Mouse (Mus musculus) splenic B cell, adult 2 months (primary cell): ENCODE data around the gene Six5.

Experiments
- DNase-seq: peaks from one replicate; pipeline ENCODE4 v3.0.0-alpha.2; 2011; ENCODE audit warnings: low read depth, low spot score
- H3K27me3 ChIP-seq: 2 replicates; pipeline ENCODE4 v1.6.1; 2012; ENCODE audit warnings: mild to moderate bottlenecking, low read length, moderate library complexity, mixed read lengths; ENCODE audit not compliant: control insufficient read depth, poor library complexity, insufficient read depth, severe bottlenecking
- H3K36me3 ChIP-seq: 2 replicates; pipeline ENCODE4 v1.6.1; 2012; ENCODE audit warnings: mild to moderate bottlenecking, low read length, moderate library complexity, mixed read lengths; ENCODE audit not compliant: control insufficient read depth, poor library complexity, insufficient read depth, severe bottlenecking

Gene Six5

DNA sequence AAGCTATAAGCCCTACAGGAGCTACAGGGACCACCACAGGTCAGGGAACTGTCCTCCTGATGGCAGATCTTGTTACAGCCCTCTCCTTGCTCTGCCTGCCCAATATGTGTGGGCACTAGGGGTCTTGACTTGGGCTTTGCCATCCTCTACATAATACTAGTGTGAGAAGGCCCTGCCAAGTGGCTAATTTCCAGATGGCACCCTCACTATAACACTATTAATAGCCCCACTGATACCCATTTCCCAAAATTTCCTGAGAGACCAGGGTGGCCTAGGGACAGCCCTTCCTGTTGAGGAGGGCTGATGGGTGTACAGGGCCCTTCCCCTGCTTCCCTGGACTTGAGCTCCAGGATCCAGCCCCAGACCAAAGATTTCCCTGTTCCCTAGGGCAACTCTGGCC, 3.5 kb downstream of the Six5 start:
- H3K36me3 ChIP-seq, result no peaks in the 10 kb centered on the region
- no peak for DNase-seq
- H3K27me3 ChIP-seq, result peaks cover 1% of the 10 kb centered on the region; the same call in 1 of the 2 replicates

DNA sequence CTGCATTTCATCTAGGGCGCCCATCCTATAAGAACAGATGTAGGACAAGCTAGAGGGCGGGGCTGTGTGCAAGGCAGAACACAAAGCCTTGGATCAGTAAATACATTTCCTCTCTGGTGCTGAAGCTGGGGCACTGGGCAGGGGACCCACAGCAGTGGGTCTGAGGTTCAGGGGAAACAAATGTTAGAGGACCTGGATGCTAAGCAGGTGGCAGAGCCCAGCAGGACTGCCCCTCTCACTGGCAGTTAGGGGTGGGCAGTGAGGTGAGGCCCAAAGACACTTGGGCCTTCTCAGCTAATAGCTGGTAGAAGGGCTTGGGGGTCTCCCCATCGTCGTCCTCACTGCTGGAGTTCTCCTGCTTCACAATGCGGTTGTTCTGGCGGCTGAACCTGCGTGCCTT, 4.4 kb downstream of the Six5 start:
- DNase-seq, result no peak
- H3K36me3 ChIP-seq, result no peaks in the 10 kb centered on the region

DNA sequence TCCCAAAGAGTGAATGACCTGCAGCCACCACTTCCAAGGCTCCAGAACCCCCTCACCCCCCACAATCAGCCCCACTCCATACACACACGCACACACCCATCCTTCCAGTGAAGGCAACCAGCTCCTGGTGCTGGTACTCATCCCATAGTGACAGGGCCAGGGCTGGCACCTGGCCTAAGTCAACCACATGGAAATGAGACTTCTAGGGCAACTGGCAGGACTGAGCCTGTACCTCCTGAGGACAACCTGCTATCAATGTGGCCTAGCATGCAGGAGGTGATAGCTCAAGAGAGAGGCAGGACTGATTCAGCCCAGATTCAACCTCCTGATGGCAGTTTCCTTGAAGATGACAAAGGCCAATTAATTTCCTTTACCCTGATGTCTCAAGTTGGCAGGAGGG, 5.9 kb downstream of the Six5 start:
- Histone ChIP-seq H3K27me3 (no peaks in the 10 kb centered on the region), H3K36me3 (no peaks in the 10 kb centered on the region)
- DNase-seq, result no peak

More for the DNA sequence above, 4.4 kb downstream of the Six5 start:
- peaks cover 1% of the 10 kb centered on the region; the same call in 1 of the 2 replicates for H3K27me3 ChIP-seq

DNA sequence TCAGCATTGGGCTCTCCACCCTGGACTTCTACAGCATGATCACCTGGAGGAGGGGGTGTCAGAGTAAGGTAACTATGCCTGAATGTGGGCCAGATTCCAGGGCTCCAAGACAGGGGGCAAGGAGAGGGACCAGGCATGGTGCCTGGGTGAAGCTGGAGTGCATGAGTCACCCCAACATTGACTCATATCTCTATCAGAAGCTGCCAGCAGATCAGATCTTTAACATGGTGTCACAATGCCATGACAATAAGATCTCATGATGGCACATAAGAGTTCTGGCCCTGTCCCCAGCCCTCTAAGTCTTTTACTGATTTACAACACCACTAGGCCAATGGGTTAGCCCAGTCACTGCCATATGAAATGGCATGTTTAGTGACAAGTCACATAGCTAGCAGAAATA, 9.3 kb downstream of the Six5 start:
- no peaks in the 10 kb centered on the region for H3K36me3 ChIP-seq

DNA sequence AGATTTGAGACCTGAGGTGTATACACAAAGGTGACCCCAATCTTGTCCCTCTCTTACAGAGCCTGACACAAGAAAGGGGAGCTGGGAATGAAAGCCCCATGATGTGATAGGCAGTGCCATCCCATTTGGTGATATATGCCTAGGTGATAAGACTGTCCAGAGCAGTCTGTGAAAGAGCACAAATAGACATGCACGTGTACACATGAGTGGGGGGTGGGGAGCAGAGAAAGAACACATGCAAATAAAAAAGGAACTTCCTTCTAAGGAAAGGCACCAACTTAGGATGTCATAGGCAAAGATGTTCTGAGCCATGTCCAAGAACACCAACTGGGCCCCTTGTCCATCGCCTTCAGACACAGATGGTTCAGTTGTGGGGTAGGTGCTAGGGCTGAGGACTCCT, 10.1 kb downstream of the Six5 start:
- no peak for DNase-seq
- Histone ChIP-seq H3K36me3 (no peaks in the 10 kb centered on the region), H3K27me3 (no peaks in the 10 kb centered on the region)

More for the DNA sequence above, 9.3 kb downstream of the Six5 start:
- no peaks in the 10 kb centered on the region for H3K27me3 ChIP-seq
- DNase-seq, result no peak

DNA sequence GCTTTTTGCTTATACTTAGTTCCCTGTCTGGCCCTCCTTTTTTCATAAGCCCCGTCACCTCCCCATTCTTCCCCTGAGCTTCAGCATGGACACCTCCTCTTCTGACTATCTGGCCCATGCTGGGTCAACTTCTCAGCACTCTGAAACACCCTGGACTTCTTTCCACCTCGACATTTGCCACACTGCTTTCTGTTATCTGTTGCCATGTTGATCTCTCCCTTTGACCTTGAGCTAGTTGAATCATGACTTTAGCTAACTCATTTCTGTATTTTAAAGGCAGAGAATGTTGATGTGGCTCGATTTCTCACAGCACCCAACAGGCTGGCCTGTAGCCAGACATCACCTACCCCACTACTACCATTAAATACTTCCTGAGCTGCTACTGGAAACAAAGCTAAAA, 13.0 kb downstream of the Six5 start:
- DNase-seq, result no peak
- no peaks in the 10 kb centered on the region for H3K27me3 ChIP-seq
- H3K36me3 ChIP-seq, result no peaks in the 10 kb centered on the region

DNA sequence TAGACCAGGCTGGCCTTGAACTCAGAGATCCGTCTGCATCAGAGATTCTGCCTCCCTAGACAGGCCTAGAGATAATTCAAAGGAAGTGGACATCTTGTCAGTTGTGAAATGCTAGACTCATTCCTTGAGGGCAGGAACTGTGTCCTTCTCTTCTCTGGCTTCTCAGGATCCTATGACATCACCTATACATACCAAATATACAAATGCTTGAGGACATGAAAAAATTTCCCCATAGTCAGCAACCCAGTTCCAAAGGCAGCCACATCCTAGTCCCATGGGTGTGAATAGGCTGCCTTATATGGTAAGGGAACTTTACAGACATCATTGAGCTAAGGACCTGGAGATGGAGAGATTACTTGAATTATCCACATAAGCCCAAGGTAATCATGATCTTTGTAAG, 15.2 kb downstream of the Six5 start:
- no peaks in the 10 kb centered on the region for H3K27me3 ChIP-seq
- no peaks in the 10 kb centered on the region for H3K36me3 ChIP-seq
- no peak for DNase-seq

DNA sequence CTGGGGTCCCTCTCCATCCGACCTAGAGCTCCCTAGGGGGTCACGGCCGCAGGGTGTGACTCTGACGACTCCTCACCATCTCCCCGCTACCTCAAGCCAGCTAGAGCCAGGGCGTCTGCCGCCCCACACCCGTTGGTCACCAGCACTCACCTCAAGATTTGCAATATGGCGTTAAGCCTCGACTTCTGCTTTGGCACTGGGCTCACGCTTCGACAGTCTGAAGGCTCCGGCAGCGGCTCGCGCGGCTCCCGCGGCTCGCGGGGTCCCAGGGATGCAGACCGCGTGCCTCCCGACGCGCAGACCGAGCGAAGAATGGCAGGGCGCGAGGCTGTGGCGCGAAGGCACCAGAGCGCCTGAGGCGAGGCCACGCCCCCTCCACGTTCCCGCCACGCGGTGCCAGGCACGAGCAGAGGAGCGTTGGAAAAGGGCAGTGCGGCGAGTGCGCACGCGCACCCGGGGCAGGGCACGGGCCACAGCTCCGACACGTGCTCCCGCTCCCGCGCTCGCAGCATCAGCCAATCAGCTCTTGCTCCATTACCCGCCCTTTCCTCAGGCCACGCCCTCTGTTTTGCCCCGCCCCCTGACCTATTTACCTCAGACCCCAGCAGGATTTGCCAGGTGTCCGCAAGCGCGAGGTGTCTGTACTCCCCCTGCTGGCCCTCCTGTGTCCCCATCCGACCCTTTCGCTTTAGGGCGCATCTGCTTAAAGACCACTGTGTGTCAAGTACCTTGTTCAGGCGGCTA, 23.8 kb downstream of the Six5 start, which contains the start of gene Gm4969:
Gm4969 (minus strand) TSS at position 341 of the 744 bp plus-strand sequence.
- peak; percentile 44 for DNase-seq
- Histone ChIP-seq H3K36me3 (no peaks in the 10 kb centered on the region), H3K27me3 (no peaks in the 10 kb centered on the region; the same call in 1 of the 2 replicates)

DNA sequence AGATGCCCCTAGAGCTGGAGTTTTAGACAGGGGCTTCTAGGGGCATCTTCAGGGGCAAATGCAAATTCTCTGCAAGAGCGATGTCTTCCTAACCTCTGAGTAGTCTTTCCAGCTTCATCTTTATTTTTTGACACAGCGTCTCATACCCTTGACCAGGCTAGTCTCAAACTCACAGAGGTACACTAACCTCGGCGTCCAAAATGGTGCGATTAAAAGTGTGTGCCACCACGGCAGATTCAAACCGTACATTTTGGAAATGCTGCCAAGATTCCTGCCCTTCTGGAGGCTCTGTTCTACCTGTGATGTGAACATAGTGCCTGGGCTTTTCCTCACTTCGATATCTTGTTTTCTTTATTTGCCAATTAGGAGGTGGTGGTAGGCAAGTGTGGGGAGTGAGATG, 24.7 kb downstream of the Six5 start:
- no peaks in the 10 kb centered on the region; the same call in 1 of the 2 replicates for H3K27me3 ChIP-seq
- no peaks in the 10 kb centered on the region for H3K36me3 ChIP-seq
- no peak for DNase-seq

DNA sequence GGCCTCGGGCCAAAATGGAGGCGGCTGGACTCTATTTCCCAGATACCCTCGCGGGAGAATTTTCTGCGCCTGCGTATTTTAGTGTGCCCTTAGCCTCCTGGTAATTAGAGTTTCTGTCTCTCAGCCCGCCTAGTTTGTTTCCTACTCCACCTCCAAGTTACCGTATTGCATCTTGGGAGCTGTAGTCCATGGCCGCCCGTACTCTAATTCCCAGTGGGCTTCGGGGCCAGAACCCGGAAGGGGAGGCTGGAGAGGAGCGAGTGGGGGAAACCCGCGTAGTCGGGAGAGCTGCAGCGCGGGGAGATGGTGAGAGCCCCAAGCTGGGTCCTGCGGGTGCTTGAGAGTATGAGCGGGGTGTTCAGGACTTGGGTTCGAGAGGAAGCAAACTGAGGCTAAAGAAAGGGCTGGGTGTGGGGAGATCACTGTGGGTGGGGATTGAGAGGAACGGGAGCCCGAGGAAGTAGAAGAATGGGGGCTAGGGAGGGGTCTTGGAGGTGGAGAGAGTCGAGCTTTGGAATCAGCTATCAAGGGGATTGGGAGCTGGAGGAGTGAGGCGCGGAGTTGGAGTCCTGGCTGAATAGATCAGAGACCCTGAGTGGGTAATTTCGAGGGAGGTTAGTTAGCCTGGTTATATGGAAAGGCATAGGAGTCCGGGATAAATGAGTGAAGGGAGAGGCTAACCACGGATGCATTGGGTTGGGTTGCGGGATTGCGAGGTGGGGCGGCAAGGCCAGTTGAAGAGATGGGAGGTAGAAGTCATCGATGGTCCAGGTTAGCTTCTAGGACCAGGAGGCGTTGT, 25.4 kb downstream of the Six5 start, which contains the start of gene Fbxo46:
Fbxo46 (plus strand) TSS at position 229 of the 799 bp plus-strand sequence.
- DNase-seq, result peak; percentile 97
- no peaks in the 10 kb centered on the region; the same call in 1 of the 2 replicates for H3K27me3 ChIP-seq
- H3K36me3 ChIP-seq, result no peaks in the 10 kb centered on the region

DNA sequence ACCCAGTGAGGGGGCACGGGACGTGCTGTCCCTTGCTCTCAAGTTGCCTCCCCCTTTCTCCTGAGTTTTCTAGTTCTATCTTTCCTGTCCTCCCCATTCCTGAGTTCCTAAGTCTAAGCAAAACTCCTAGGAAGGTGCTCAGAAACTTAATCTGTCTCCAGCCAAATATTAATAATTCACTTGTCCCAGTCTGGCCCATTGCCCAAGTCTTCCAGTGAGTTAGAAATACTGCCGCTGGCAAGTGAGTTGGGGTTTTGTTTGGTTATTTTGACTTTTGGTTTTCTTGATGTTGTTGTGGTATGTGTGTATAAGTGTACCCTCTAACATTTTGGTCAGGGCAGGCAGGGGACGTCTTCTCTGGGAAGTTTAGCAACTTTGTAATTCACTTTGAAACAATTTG, 27.3 kb downstream of the Six5 start:
- H3K27me3 ChIP-seq, result no peaks in the 10 kb centered on the region

DNA sequence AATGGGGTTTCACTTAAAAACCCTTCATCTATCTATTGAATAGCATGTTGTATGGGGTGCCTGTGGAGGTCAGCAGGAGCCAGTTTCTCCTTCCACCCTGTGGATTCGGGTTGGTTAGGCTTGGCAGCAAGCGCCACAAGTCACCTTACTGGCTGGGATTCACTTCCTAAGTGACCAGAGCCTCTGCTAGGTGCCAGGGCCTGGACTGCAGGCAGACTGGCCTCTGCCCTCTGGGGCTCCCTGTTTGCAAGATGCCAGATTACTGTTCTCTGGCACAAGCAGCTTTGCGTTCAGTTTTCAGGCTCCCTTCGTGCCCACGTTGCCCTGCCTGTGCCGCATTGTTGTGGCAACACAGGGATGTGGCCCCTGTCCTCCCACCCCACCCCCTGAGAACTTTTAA, 30.3 kb downstream of the Six5 start:
- H3K27me3 ChIP-seq, result no peaks in the 10 kb centered on the region
- no peak for DNase-seq

More for the DNA sequence above, 27.3 kb downstream of the Six5 start:
- no peak for DNase-seq
- no peaks in the 10 kb centered on the region for H3K36me3 ChIP-seq

DNA sequence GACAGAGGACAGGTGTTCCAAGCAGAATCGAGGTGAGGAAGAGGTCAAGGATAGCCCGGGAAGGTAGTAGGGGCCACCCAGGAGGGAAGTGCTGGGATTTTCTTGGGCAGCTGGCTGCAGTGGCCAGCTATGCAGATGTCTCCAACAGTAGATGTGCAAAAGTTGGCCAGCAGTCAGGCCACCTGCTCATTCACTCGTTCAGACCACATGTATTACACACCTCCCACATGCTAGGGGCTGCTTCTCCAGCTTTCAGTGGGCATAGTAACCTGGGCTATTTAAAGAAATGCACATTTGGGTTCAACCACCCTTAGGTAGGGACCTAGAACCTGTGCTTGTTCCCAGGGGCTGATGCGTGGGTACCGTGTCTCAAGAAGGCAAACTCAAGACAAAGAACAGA, 33.4 kb downstream of the Six5 start:
- H3K36me3 ChIP-seq, result no peaks in the 10 kb centered on the region
- no peak for DNase-seq
- H3K27me3 ChIP-seq, result no peaks in the 10 kb centered on the region

More for the DNA sequence above, 30.3 kb downstream of the Six5 start:
- H3K36me3 ChIP-seq, result no peaks in the 10 kb centered on the region

DNA sequence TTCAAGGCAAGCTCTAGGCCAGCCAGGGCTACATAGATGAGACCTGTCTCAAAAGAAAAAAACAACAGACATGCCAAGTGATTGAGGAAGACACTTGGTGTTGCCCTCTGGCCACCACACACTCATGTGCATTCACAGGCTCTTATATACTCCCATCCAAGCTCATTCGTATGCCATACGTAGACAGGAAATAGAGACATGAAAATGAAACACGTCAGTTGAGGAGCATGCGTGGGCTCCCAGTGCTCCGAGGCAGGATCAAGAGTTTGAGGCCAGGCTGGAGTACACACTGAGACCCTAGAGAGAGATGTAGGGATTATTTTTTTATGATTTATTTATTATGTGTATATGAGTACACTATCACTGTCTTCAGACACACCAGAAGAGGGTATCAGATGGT, 35.0 kb downstream of the Six5 start:
- Histone ChIP-seq H3K36me3 (no peaks in the 10 kb centered on the region), H3K27me3 (no peaks in the 10 kb centered on the region)
- DNase-seq, result no peak

DNA sequence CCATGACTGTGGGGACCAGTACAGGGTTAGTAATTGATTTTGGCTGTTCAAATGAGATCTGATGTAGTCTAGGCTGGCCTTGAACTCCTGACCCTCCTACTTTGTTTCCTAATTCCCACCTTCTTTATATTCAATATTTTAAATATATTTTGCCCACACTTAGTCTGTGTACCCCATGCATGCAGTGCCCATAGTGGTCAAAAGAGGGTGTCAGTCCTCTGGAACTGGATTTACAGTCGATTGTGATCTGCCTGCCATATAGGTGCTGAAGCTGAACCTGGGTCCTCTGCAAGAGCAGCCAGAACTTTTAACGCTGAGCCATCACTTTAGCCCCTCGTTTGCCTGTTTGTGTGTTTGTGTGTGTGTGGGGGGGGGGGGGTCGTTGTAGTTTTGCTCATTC, 36.3 kb downstream of the Six5 start:
- H3K36me3 ChIP-seq, result no peaks in the 10 kb centered on the region; the same call in 1 of the 2 replicates

More for the DNA sequence above, 36.3 kb downstream of the Six5 start:
- DNase-seq, result peak; percentile 43
- no peaks in the 10 kb centered on the region for H3K27me3 ChIP-seq
